Mouse (Mus musculus): ENCODE measurements around the gene Avpr2. TPM values are rescaled to one million over a fixed set of nuclear protein-coding genes. Genes with fewer than 3 reads are reported as not detected.

Gene Avpr2
- total RNA-seq (2021): not detected

DNA sequence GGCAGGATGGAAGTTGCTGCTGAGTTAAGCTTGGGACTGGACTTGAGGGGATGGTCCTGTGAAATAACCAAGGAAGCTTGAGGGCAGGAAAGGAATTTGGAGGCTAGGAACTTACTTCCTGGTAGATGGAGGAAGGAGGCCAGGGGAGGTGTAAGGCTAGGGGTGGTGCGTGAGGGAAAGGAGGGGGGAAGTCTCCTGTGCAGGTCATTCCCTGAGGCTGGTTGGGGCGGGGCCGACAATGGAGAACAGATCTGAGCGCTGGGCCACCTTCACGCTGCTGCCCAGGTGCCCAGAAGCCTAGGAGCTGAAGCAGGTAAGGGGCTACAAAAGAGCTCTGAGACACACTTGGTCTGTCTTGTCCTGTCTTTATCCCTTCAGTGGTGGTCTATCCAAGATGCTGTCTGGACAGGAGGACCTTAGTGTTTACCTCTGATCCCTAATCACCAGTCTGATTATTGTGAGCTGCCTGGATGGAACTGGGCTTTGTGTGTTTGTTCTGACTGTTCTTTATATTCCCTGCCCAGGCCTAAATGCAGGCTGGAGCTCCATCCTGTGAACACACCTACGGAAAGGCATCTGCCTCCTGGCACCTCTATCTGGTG, at the start of gene Avpr2:
Avpr2 (plus strand) TSS at position 552 of the 602 bp plus-strand sequence.
- DNase-seq (ENCODE audit: extremely low spot score in 1 of 2, low spot score in 2 of 2): no peak
- intact Hi-C loops (cut with DNase I): no loop called here

- intact Hi-C loops (cut with DNase I): no loop called here
- no peak for DNase-seq (ENCODE audit: extremely low spot score in 1 of 2, low spot score in 2 of 2)
These were observed 37.4 kb upstream of the Avpr2 start for GRCm38 (mm10) chrX:73854326-73855086.

DNA sequence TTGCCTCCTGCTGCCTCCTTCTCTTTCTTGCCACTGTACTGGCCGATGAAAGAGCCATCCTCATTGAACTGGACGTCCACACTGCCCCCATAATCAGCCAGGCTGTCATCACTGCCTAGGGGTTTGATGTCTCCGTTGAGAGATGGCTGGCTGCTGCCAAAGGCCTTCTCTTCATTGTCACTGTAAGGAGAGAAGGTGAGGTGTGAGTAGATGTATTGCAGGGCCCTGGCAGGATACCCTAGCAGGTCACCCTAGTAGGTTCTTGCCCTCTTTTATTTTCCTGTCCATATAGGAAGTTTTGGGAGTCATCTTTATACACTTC, 36.9 kb upstream of the Avpr2 start:
- intact Hi-C loops (cut with DNase I): no loop called here
- no peak for DNase-seq (ENCODE audit: extremely low spot score in 1 of 2, low spot score in 2 of 2)

DNA sequence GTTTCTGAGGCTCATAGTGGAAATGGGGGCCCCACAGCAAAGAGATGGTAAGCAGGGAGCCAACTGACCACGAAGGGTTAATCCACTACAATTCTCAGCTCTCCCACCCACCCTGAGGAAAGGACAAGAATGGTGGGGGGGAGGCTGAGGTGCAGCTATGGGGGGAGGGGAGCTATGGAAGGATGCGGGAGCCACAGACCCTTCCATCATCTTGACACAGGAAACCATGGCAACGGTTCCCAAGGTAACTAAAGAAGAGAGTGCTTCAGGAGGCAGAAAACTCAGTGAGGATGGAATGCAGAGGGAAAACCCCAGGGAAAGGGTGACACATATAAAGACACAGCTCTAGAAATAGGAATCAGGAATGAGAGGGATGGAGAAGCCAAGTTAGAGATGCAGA, 27.2 kb upstream of the Avpr2 start:
- no peak for DNase-seq (ENCODE audit: extremely low spot score in 1 of 2, low spot score in 2 of 2)
- intact Hi-C loops (cut with DNase I): no loop called here

- no peak for DNase-seq (ENCODE audit: extremely low spot score in 1 of 2, low spot score in 2 of 2)
- intact Hi-C loops (cut with DNase I): no loop called here
These were observed 24.6 kb upstream of the Avpr2 start for GRCm38 (mm10) chrX:73867256-73867655.

GRCm38 (mm10) chrX:73867852-73868251, 24.1 kb upstream of the Avpr2 start:
- DNase-seq (ENCODE audit: extremely low spot score in 1 of 2, low spot score in 2 of 2): no peak
- intact Hi-C loops (cut with DNase I): no loop called here

DNA sequence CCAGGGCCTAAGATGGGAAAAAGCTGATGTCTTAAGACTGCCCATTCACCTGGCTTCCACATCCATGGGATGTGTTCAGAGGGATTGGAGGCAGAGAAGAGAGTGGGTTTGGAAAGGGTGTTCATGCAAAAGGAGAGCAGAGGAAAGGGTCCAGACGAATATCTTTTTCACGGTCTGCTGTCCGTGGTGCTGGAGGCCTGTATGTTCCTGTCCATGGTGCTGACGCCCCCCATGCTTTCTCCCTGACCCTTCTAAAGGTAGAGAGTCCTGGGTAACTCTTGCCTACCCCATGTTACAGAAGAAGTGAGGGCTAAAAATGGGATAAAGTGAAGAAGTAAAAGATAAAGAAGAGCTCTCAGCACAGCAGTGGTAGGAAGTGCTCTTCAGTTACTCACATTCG, 22.6 kb upstream of the Avpr2 start:
- intact Hi-C loops (cut with DNase I): no loop called here
- no peak for DNase-seq (ENCODE audit: extremely low spot score in 1 of 2, low spot score in 2 of 2)

- DNase-seq (ENCODE audit: extremely low spot score in 1 of 2, low spot score in 2 of 2): no peak
- intact Hi-C loops (cut with DNase I): no loop called here
These were observed 20.4 kb upstream of the Avpr2 start for GRCm38 (mm10) chrX:73871474-73871873.

- intact Hi-C loops (cut with DNase I): no loop called here
- DNase-seq (ENCODE audit: extremely low spot score in 1 of 2, low spot score in 2 of 2): no peak
These were observed 19.9 kb upstream of the Avpr2 start for GRCm38 (mm10) chrX:73871956-73872355.

DNA sequence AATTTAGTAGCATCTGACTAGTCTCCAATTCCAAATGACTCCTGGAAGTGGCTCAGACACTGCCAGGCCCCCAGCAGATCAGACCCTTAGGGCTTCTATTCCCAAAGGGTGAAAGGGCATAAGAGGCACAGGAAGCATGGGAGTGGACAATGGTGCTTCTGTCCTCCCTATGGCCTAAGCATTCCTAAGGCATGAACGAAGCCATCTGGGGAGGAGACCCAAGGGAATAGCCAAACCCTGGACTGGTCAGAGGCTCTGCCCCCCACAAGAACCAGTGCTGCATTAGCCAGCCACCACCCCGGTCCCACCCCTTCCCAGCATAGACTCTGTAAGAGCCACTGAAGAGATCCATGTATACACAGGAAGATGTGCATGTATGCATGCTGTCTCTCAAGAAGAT, 16.0 kb upstream of the Avpr2 start:
- no peak for DNase-seq (ENCODE audit: extremely low spot score in 1 of 2, low spot score in 2 of 2)
- intact Hi-C loops (cut with DNase I): no loop called here

- intact Hi-C loops (cut with DNase I): no loop called here
These were observed 14.9 kb upstream of the Avpr2 start for GRCm38 (mm10) chrX:73877014-73877413.

GRCm38 (mm10) chrX:73880194-73881035, 11.5 kb upstream of the Avpr2 start:
- intact Hi-C loops (cut with DNase I): no loop called here
- DNase-seq (ENCODE audit: extremely low spot score in 1 of 2, low spot score in 2 of 2): peak in 1 of 2 experiments; percentile 52

More at GRCm38 (mm10) chrX:73877014-73877413, 14.9 kb upstream of the Avpr2 start:
- no peak for DNase-seq (ENCODE audit: extremely low spot score in 1 of 2, low spot score in 2 of 2)

DNA sequence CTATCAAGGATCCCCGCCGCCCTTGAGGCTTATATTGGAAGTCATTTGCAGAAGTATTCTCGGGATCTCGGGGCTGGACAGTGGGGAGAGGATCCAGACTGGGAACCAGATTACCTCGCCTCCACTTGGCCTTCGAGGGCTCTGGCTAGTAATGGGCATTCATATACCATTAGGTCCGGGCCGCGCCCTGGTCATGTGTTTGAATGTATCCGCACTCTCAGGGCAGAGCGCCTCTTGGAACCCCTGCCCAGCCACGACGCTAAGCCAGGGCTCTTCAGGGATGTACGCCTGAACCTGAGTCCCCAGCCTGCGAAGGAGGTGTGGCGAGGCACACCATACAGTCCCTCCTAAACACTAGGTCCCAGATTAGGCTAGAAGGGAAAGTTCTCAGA, 10.9 kb upstream of the Avpr2 start:
- no peak for DNase-seq (ENCODE audit: extremely low spot score in 1 of 2, low spot score in 2 of 2)
- intact Hi-C loops (cut with DNase I): no loop called here

GRCm38 (mm10) chrX:73881463-73881862, 10.4 kb upstream of the Avpr2 start:
- DNase-seq (ENCODE audit: extremely low spot score in 1 of 2, low spot score in 2 of 2): no peak
- intact Hi-C loops (cut with DNase I): no loop called here

GRCm38 (mm10) chrX:73892833-73893232, 931 bp downstream of the Avpr2 start:
- intact Hi-C loops (cut with DNase I): no loop called here
- no peak for DNase-seq (ENCODE audit: extremely low spot score in 1 of 2, low spot score in 2 of 2)

DNA sequence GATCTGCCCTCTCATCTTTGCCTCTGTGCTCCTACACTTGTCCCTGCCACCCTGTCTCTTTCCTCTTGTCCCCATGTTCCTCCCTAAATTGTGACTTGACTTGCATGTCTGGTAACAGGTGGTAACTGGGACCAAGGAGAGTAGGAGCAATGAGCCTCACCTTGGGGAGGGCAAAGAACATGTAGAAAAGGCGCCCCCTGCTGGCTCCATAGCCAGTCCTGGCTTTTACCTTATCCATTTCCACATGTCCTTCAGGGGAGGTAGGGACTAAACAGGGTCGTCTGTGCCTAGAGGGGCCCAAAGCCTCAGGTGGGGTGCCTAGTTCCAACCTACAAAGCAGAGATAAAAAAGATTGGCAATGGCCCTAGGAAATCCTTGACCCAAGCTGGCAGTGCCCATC, 3.8 kb downstream of the Avpr2 start, which contains the start of gene L1cam:
L1cam (minus strand) TSS at position 387 of the 400 bp plus-strand sequence.
- no peak for DNase-seq (ENCODE audit: extremely low spot score in 1 of 2, low spot score in 2 of 2)
- intact Hi-C loops (cut with DNase I): no loop called here

DNA sequence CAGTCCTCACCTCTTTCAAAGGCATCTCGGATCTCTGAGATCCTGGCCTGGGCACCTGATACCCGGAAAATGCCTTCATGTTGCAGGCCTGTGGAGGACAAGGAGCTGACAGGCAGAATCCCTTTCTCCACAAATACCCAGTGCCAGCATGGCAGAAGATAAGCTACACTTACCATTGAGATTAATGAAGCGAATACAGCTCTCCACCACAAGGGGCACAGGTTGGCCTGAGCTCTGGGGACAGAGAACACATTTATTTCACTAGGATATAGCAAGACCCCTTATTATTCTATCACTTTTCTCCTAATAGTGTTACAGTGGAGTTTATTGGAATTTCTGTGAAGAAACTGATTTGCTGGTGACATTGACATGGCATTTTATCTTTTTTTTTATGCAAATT, 6.1 kb downstream of the Avpr2 start:
- DNase-seq (ENCODE audit: extremely low spot score in 1 of 2, low spot score in 2 of 2): no peak
- intact Hi-C loops (cut with DNase I): no loop called here

GRCm38 (mm10) chrX:73910049-73910448, 18.1 kb downstream of the Avpr2 start:
- DNase-seq (ENCODE audit: extremely low spot score in 1 of 2, low spot score in 2 of 2): no peak
- intact Hi-C loops (cut with DNase I): no loop called here

- intact Hi-C loops (cut with DNase I): no loop called here
- no peak for DNase-seq (ENCODE audit: extremely low spot score in 1 of 2, low spot score in 2 of 2)
These were observed 18.5 kb downstream of the Avpr2 start for GRCm38 (mm10) chrX:73910451-73910850.

GRCm38 (mm10) chrX:73911156-73911555, 19.3 kb downstream of the Avpr2 start:
- intact Hi-C loops (cut with DNase I): no loop called here

More at GRCm38 (mm10) chrX:73911156-73911555, 19.3 kb downstream of the Avpr2 start:
- peak in 1 of 2 experiments; percentile 39 for DNase-seq (ENCODE audit: extremely low spot score in 1 of 2, low spot score in 2 of 2)

Data from left cerebral cortex, postnatal 10 days (tissue).